Mouse (Mus musculus) common myeloid progenitor, adult 5-6 weeks (primary cell): Measurements from ENCODE around the gene Epn2. TPM values are rescaled to one million over a fixed set of nuclear protein-coding genes. Genes with fewer than 3 reads are reported as not detected.
"Not testable (repeated sequence)": the region's sequence is repeated elsewhere in the genome, so short reads cannot be mapped to it uniquely, and the experiment has no call there.

Experiments
- ATAC-seq: replicated peaks from 2 replicates; pipeline ENCODE4 v1.8.0; 2016; ENCODE audit warnings: low read depth, mild to moderate bottlenecking, moderate TSS enrichment, inconsistent platforms; ENCODE audit not compliant: poor library complexity, severe bottlenecking
- total RNA-seq: library from RNA; stranded (forward); fragments of 200-1000, 187-1606 nt; gene quantifications from 2 replicates; pipeline ENCODE4 v1.2.3, GENCODE M21; 2017

The Epn2 gene
- total RNA-seq, 1 experiment from 2014 or later, result 2.1 TPM

DNA sequence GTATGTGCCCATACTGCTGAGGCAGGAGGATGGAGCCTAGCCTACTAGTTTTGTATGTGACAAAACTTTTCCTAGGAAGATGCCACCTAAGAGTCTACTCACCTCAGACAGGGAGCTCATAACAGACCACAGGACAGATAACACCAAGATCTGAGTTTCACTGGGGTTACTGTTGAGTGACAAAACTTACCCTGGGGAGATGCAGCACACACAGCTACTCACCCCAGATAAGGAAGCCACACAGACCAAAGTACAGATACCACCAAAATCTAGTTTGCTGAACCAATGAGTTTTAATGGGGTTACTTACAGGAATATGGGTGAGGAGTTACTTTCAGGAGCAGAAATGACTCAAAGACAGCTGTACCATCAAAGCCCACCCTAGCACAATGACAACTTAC, 13.6 kb upstream of the Epn2 start:
- no peak for ATAC-seq

DNA sequence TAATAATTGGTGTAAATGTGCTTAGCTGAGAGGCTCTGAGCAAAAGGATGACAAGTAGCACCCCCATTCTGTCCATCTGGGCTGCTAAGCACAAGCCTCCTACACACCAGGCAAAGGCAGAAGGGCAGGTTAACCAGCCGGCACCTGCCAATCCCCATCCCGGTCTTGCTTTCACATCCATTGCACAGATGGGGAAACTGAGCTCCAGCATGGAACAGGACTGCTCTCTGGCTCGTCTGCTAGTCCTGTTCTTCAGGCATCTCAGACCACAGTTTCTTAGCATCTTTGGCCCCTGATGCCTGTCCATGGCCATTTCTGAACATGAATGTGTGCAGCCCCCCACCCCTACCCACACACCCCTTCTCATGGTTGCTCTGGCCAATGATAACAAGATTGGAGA, 12.6 kb upstream of the Epn2 start:
- no peak for ATAC-seq

DNA sequence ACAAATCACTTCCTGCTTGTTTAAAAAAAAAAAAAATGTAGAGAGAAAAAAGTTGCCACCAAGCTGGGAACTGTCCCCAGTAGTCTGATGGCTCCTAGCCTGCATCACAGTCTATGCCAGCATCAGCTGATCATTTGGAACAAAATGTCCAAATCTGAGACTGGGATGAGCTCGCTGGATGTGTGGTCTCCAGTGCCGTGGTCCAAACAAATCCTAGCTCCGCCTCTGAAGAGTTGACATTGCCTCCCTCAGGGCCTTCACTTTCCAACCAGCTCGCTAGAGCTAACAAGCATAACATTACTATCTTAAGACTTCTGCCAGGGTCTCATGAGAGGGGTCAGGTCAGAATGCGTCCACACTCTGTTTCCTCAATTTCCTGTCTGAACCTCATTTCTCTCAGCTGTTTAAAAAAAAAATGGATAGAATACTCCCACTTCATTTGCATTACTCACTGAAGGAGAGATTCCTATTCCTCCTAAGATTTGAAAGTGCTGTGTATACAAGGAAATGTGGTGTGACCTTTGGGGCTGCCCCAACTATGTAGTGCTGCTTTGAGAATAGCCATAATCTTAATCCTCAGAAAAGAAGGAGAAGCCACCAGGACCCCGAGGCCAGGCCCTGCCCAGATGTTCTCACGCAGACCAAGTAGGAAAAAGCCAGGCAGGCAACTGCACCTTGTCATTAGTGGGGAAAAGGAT, 11.2 kb upstream of the Epn2 start:
- no peak for ATAC-seq

DNA sequence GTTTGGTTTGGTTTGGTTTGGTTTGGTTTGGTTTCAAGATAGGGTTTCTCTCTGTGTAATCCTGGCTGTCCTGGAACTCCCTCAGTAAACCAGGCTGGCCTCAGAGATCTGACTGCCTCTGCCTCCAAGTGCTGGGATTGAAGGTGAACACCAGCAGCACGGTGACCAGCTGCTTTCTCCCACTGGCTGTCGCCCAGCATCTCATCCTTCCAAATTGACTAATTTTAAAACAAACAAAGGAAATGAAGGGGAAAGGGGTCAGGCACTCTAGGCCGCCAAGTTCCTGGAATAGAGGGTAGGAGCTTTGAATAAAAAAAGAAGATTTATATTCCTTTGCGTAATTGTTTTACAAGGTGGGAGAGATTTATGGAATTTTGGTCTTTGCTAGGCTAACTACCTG, 5.9 kb upstream of the Epn2 start:
- ATAC-seq, result no peak

DNA sequence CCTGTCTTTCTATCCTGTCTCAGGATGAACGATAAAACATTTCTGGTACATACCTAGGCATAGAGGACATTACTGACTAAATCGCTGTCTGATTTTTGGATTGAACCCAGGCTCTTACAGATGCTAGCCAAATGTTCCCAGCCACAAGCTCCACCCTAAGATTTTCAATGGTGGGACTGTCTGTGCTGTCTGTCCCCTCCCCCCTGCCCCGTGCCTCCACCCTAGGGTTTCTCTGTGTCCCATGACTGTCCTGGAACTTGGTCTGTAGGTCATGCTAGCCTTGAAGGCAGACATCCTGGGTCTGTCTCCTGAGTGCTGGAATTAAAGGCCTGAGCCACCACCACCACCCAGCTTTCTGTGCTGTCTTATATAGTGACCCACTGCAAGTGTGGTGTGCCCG, 5.3 kb upstream of the Epn2 start:
- no peak for ATAC-seq

DNA sequence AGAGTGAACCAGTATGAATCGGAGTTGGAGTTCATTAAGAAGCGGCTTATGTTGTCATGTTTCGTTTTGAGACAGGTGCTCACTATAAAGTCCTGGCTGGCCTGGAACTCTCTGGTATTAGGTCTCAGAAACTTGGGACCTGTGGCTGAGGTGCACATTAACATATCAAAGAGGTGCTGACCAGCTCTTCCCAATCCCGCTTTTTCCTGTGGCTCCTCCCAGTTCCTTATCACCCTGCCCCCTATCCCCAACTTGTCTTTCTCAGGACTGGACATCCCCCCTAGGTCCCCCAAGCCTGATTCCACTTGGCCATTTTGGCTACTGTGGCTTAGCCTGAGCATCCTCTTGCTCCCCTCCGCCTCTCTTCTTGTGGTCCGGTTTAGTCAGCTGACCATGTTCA, 4.6 kb upstream of the Epn2 start:
- no peak for ATAC-seq

DNA sequence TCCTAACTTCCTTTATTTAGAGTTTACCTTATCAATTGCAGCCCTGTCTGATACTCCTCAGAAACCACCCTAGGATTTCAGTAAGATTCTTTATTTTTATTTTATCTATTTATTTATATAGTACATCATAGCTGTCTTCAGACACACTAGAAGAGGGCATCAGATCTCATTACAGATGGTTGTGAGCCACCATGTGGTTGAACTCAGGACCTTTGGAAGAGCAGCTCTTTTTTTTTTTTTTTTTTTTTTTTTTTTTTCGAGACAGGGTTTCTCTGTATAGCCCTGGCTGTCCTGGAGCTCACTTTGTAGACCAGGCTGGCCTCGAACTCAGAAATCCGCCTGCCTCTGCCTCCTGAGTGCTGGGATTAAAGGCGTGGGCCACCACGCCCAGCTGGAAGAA, 3.3 kb upstream of the Epn2 start:
- ATAC-seq, result not testable (repeated sequence)

DNA sequence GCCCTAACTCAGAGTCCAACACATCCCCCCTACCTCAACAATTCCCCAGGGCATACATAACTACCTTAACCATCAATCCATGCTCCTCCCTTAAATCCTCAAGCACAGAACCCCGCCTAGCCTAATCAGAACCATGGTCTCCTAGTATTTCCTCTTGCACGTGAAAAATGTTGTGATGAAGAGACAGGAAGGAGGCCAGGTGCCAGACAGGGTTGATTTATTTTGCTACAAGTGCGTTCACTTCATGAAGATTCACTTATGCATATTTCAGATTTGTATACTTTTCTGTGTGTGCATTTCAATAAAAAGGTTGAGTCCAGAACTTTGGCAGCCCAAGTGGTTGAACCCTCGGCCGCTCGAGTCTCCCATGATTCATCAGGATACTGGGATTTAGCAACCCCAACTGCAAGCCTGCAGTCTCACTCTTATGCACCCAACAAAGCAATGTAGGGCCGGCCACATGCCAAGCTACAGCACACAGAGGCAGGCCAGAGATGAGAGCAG, 443 bp upstream of the Epn2 start:
- no peak for ATAC-seq

DNA sequence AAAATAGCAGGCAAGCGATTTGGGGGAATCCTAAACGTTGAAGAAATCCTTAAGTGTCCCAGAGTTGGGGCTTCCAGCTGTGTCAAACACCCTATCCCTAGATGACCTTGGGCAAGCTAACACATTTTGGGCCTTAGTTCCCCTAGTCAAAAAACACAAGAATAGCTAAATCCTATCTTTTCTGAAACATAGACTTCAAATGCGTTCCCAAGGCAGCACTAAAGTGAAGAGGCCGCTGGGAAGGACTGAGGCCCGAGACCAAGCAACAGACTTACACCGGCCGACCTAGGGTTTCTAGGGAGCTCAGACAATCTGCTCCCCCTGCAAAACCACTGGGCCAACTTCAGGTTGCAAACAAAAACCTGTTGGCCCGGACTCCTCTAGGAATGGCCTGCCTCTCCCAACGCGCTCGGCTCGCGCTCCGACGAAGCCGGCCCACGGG, 925 bp downstream of the Epn2 start:
- ATAC-seq, result no peak

DNA sequence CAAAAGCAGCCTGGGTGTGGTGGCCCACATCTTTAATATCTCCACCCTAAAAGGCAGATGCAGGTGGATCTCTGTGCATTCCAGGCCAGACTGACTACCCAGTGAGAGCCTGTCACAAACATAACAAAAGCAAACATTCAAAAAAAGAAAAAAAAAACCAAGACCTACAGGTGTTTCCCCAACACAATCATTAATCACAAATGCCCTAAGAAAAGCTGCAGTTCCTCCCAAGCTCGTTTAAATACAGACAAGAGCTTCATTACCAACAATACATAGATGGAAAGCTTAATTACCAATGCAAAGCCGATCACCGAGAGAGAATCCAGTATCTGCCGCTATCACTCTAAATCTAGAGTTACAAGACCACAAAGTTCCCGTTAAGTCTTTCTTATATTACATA, 1.5 kb downstream of the Epn2 start:
- ATAC-seq, result no peak

DNA sequence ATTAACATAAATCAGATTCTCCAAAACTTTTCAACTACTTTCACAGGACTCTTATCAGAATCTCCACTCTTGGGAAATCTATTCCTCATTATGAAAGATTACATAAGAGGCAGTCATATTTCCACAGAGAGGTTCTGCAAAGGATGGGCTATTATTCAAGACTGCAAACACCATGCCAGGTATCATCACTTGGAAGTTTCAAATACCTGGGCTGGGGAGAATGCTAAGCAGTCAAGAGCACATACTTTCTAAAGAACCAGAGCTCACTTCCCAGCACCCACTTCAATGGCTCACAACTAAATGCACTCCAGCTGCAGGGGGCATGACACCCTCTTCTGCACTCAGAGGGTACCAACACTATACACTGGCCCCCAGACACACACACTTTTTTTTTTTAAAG, 2.1 kb downstream of the Epn2 start:
- no peak for ATAC-seq

DNA sequence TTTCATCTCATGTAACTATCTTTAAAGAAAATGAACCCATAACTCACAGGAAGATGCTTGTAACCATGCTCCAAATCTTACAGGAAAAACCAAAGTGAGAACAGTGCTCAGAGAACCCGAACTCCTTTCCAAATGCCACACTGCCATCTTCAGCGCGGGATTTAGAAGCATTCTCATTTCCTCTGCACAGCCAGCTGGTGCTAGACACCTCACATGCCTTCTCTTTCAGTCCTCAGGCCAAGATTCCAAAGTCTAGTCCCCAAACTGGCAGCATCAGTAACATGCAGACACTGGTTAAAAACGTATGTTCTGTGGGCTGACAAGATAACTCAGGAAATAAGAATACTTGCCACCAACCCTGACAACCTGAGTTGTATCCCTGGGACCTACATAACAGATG, 6.2 kb downstream of the Epn2 start:
- no peak for ATAC-seq

DNA sequence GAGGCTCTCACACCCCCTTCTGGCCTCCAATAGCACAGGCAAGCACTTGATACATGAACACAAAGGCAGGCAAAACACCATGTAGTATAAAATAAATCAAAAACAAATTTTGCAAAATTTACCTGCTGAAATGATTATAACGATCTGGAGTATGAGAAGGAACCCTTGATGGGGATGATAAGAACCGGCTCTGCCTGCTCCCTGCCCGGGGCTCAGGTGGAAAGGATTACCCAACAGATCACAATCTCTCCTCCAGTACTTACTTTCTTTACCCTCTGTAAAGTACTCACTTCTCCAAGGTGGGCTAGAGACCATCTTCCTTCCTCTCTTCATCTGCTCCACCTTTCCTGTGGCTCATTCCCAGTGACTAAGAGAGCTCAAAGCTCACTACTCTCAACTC, 8.3 kb downstream of the Epn2 start:
- ATAC-seq, result no peak

DNA sequence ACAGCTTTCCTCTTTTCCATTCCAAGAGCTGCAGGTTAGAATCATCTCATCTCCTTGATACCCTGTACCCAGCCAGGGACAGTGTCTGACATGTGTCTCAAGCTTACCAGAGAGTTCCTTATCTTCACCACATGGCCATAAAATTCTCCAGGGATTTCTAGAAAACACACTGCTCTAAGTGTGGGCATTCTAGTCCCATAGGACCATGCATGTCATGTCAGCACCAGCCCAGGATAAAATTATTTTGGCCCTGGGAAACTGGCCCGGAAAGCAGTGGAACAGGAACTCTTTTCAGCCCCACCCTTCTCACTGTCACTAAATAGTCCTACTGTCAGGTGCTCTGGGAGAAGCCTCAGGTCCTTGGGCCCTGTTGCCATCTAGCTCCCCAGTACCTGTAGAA, 9.8 kb downstream of the Epn2 start:
- no peak for ATAC-seq

DNA sequence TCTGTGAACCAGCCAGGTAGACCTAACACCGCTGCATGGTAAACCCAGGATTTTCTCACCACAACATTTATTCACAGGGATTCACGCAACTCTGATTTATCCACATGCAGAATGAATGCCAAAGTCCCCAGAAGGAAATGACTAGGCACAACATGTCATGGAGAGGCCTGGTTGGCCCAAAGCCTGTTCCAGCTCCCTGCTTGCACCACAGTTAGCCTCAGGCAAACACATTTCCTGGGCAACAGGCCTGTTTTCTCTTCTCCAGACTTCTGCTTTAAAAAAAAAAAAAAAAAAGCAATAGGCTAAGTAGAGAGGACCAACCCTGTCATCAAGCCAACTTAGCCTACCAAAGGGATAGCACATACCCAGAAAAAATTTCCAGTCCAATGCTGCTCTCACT, 14.9 kb downstream of the Epn2 start:
- no peak for ATAC-seq

DNA sequence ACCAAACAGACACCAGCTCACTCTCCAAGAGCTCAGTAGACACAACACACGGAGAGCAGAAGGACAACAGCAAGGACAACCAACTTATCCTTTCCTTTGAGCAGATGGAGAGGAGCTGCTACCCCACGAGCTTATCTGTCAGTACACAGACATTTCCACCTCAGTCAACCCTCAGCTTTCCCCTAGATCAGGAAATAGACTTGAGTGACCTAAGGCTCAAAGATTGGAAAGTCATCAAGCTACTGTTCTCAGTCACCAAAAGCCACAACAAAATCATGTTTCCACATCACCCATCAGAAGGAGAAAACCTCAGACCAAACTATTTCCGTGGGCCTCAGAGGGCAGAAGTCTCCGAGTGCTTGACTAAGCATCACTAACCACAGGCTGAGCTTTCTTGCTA, 15.5 kb downstream of the Epn2 start:
- peak; percentile 87 for ATAC-seq

DNA sequence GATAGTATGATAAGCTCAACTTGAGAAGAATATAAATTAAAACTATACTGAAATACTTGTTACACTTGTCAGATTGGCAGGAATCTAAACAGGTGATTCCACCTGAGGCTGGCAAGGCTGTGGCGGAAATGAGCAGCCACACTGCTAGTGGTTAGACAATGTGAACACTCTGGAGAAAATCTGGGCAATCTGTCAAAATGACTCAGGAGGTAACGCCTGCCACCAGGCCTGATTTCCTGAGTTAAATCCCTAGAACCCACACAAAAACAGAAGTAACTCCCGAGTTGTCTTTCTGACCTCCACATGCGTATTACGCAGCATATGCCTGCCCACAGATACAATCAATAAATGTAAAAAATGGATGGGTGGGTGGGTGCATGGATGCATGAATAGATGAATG, 17.1 kb downstream of the Epn2 start:
- ATAC-seq, result peak; percentile 42; the same call in 1 of the 2 replicates

DNA sequence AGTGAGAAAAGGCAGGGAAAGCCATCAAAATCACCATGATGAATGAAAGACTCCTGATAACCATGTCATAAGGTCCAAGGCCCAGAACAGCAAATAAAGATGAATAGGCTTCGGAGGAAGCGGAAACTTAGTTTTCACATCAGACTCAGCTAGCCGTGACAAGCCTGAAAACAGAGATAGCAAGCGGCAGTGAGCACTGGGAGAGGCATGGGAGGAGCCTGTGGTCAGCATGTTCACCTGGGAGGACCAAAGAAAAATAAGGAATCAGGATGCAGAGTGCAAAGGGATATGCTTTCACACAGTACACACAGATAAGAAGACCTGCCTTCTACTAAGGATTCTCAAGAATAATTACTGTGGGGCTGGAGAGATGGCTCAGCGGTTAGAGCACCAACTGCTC, 19.9 kb downstream of the Epn2 start:
- no peak for ATAC-seq

DNA sequence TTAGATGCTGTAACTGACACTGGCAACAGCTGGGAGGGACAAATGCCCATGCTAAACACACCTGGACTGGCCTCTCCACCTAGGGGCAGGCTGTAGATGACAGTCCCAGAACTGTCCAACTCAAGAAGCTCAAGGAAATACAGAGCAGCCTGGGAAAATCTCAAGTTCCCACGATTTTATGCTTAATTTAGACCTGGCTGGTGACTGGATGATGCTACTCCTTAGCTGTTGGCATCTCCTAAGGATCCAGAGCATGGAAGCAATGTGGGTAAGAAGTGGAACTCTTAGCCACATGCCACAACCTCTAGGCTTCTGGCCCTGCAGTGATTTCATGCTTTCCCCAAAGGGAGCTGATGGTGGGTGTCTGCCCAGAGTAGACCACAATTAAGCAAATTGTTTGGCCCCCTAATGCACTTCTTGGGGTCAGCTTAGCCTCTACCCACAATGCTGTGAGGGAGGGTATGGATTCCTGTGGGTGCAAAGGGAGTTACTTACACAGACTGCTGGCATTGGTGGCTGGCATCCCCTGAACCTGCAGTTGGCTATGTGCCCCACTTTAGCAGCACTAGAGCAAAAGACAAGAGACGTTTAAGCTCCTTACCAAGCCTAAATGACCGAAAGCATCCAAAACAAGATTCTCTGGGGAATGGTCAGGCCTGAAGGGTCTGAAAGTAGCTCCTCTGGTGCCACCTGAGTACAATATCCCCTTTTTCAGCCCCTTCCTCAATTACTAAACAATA, 26.3 kb downstream of the Epn2 start:
- no peak for ATAC-seq

DNA sequence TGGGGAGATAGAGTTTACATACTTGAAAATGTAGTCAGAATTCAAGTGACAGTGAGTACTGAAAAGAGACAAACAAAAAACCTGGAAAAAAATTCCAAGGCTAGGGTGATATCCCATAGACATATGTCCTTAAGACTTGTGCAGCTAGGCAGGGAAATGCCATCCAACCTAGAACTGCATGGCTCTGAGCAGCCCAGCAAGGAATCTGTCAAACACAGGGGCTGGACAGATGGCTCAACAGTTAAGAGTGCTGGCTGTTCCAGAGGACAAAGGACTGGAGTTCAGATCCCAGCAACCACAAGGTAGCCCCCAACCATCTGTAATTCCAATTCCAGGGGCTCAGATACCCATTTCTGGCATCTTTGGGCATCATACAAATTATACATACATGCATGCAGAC, 28.9 kb downstream of the Epn2 start:
- ATAC-seq, result no peak

DNA sequence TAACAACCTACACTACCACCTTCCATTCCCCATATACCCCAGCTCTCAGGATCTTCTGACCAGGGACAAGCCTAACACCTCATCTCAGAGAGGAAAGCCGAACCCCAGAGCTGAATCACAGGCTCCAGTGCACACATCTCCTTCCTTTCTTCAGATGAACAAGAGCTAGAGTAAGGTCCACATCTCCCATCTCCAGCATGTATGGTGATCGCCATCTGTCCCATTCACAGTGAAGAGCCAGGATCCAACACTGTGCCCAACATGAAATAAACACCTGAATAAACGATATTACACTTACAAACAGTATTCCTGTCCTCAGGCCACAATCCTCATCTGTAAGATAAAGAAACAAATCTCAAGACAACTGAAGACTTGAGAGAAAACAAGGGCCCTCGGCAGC, 31.8 kb downstream of the Epn2 start:
- ATAC-seq, result no peak

DNA sequence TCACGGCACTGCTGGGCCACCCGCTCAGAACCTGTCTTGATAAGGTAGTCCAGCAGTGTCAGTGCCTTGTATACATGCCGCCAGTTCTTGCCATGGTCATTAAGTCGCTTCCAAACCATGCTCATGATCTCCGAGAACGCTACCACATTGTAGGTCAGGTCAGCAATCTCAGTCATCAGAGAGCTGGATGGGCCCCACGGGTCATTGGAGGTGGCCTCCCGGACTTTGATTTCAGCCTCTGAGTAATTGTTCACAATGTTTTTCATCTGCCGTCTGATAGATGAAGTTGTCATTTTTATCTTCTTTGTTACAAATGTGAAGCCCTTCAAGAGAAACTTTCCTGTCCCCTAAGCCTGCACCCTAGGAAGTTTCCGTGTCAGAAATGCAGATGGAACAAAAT, 33.0 kb downstream of the Epn2 start:
- no peak for ATAC-seq
